In genomic region chr14:54974068-54974791, GRCm38 (mm10) we compare ENCODE assay signal across 13 mouse cellular contexts. TPM values are rescaled to one million over a fixed set of nuclear protein-coding genes. Genes with fewer than 3 reads are reported as not detected.
A peak's percentile ranks its signal among the peaks of the same experiment; 100 is the strongest.
DNase-seq lines count a peak whose midpoint lies in the region; ATAC-seq and TF ChIP-seq lines count a peak whose summit lies in the region.
"Had no signal": no experiment of that assay in that cellular context is flagged by ENCODE, and none has a peak within 500 bp of the region (broad histone marks: within the 10 kb centered on the region; RNA-seq: fewer than 3 reads in every experiment).

No protein-coding gene starts in this region.

- no peak for ATAC-seq in heart, embryonic 16.5 days (replicated peaks; ENCODE audit: extremely low read depth, insufficient read depth, low FRiP score)
- ATAC-seq in forebrain, embryonic 14.5 days = 0 out of 2 replicates have a peak, but pooled peaks have one; percentile 40
- peak; percentile 74 for ATAC-seq in hindbrain, postnatal 0 days
- ATAC-seq: liver, postnatal 0 days had no signal

- peaks cover 24% of the 10 kb centered on the region for H3K36me3 ChIP-seq in heart, embryonic 16.5 days (ENCODE audit: control insufficient read depth, insufficient read depth)
- H3K36me3 ChIP-seq in forebrain, embryonic 14.5 days (ENCODE audit: control insufficient read depth, insufficient read depth, low read length) = no peaks in the 10 kb centered on the region
- H3K36me3 ChIP-seq in hindbrain, postnatal 0 days (ENCODE audit: insufficient read depth, low read length) = no peaks in the 10 kb centered on the region
- H3K36me3 ChIP-seq: G1E had no signal

- peak overlapping the region; percentile 79 for H3K27ac ChIP-seq in heart, embryonic 16.5 days (ENCODE audit: low read length)
- peak overlapping the region; percentile 74 for H3K27ac ChIP-seq in forebrain, embryonic 14.5 days (ENCODE audit: low read depth, low read length)
- H3K27ac ChIP-seq in hindbrain, postnatal 0 days = peak overlapping the region; percentile 82

- DNase-seq in heart, postnatal 10 days = no peak
- peak; percentile 78 for DNase-seq in forebrain, embryonic 14.5 days (ENCODE audit: low spot score)
- peak; percentile 81 for DNase-seq in hindbrain, postnatal 0 days (ENCODE audit: low spot score)
- DNase-seq in retina, postnatal 1 day = peak; percentile 73
- DNase-seq in kidney, postnatal 25 days = no peak
- DNase-seq in urinary bladder, postnatal 4 days (ENCODE audit: low spot score in 2 of 2) = no peak
- DNase-seq in gastrocnemius, postnatal 14 days = no peak
- DNase-seq: adrenal gland, postnatal 25 days; kidney, adult 2 months; liver, postnatal 0 days had no signal

- H3K4me3 ChIP-seq in heart, embryonic 16.5 days (ENCODE audit: low read length) = no peak overlapping the region
- no peak overlapping the region for H3K4me3 ChIP-seq in forebrain, embryonic 14.5 days (ENCODE audit: low read depth, low read length)
- no peak overlapping the region for H3K4me3 ChIP-seq in hindbrain, postnatal 0 days (ENCODE audit: low read length)

- no peak for TF ChIP-seq CTCF in hindbrain, postnatal 0 days (IDR thresholded peaks at IDR 0.05; ENCODE audit: low read depth)

- peaks cover 17% of the 10 kb centered on the region for H3K4me1 ChIP-seq in heart, embryonic 16.5 days (ENCODE audit: control insufficient read depth, insufficient read depth, low read length)
- peaks cover 7% of the 10 kb centered on the region; the same call in 1 of the 2 replicates for H3K4me1 ChIP-seq in forebrain, embryonic 14.5 days (ENCODE audit: control insufficient read depth, insufficient read depth, low read length)
- peaks cover 6% of the 10 kb centered on the region; the same call in 1 of the 2 replicates for H3K4me1 ChIP-seq in hindbrain, postnatal 0 days (ENCODE audit: insufficient read depth, low read length)

- peak overlapping the region; percentile 40; the same call in 1 of the 2 replicates for H3K9ac ChIP-seq in heart, embryonic 16.5 days (ENCODE audit: low read length)
- H3K9ac ChIP-seq in forebrain, embryonic 14.5 days (ENCODE audit: low read length) = no peak overlapping the region
- H3K9ac ChIP-seq in hindbrain, postnatal 0 days (replicated peaks; ENCODE audit: low read length) = no peak overlapping the region
- H3K9ac ChIP-seq: liver, postnatal 0 days had no signal

- H3K9me3 ChIP-seq in heart, embryonic 16.5 days (replicated peaks; ENCODE audit: control insufficient read depth, low read length) = no peaks in the 10 kb centered on the region
- H3K9me3 ChIP-seq in forebrain, embryonic 14.5 days (replicated peaks; ENCODE audit: control insufficient read depth, low read length) = no peaks in the 10 kb centered on the region
- H3K9me3 ChIP-seq in hindbrain, postnatal 0 days (ENCODE audit: low read length) = no peaks in the 10 kb centered on the region
- H3K9me3 ChIP-seq: G1E had no signal

- no peaks in the 10 kb centered on the region for H3K27me3 ChIP-seq in heart, embryonic 16.5 days (ENCODE audit: control insufficient read depth, insufficient read depth, low read length)
- no peaks in the 10 kb centered on the region for H3K27me3 ChIP-seq in forebrain, embryonic 14.5 days (replicated peaks; ENCODE audit: control insufficient read depth, insufficient read depth, low read length)
- H3K27me3 ChIP-seq in hindbrain, postnatal 0 days (ENCODE audit: insufficient read depth, low read length) = no peaks in the 10 kb centered on the region

- intact Hi-C loops in heart, postnatal 10 days (cut with DNase I) = no loop called here
- intact Hi-C loops in gastrocnemius, postnatal 14 days (cut with DNase I; ENCODE audit: low total_unique reads) = no loop called here

- no peak overlapping the region for H3K4me2 ChIP-seq in heart, embryonic 16.5 days (ENCODE audit: low read depth, low read length)
- H3K4me2 ChIP-seq in forebrain, embryonic 14.5 days (ENCODE audit: low read length) = no peak overlapping the region
- H3K4me2 ChIP-seq in hindbrain, postnatal 0 days (ENCODE audit: low read depth, low read length) = no peak overlapping the region

- 48% methylated on average over 6 of the region's 6 CpGs for WGBS in heart, embryonic 16.5 days
- 64% methylated on average over 6 of the region's 6 CpGs for WGBS in forebrain, embryonic 14.5 days
- WGBS in hindbrain, postnatal 0 days = 54% methylated on average over 6 of the region's 6 CpGs

RNA-seq across cellular contexts. Expression of gene Gm17428, which starts 2.5 kb away (rescaled TPM):
- not detected in 2 replicates for polyA plus RNA-seq in heart, embryonic 16.5 days (2015; fragmentation: Nextera tagmentation; extraction: Ambion mirVana)
- total RNA-seq in heart, postnatal 10 days (2021) = not detected
- not detected in 2 replicates for polyA plus RNA-seq in forebrain, embryonic 14.5 days (2014; fragmentation: Nextera tagmentation; extraction: Ambion mirVana)
- total RNA-seq in hindbrain, postnatal 0 days (2014; rRNA removed) = not detected in 2 replicates
- polyA plus RNA-seq in hindbrain, postnatal 0 days (2015; fragmentation: Nextera tagmentation; extraction: Ambion mirVana) = not detected in 2 replicates
- not detected for total RNA-seq in gastrocnemius, postnatal 14 days (2021)
- total RNA-seq: adrenal gland, postnatal 25 days; G1E had no signal
- polyA plus RNA-seq: frontal cortex, adult 2 months; G1E; kidney, adult 2 months; liver, postnatal 0 days had no signal

RNA-seq across cellular contexts. Expression of gene Myh6, which starts 7.5 kb away (rescaled TPM):
- polyA plus RNA-seq in heart, embryonic 16.5 days (2015; fragmentation: Nextera tagmentation; extraction: Ambion mirVana) = 2,302 and 2,585 TPM in 2 replicates
- over 10,000 TPM; 20,580 to 20,870 TPM for total RNA-seq in heart, postnatal 10 days (2021)
- 0.91 and 1.2 TPM in 2 replicates for polyA plus RNA-seq in forebrain, embryonic 14.5 days (2014; fragmentation: Nextera tagmentation; extraction: Ambion mirVana)
- total RNA-seq in hindbrain, postnatal 0 days (2014; rRNA removed) = 0.21 and 0.32 TPM in 2 replicates
- polyA plus RNA-seq in hindbrain, postnatal 0 days (2015; fragmentation: Nextera tagmentation; extraction: Ambion mirVana) = 1.1 and 1.4 TPM in 2 replicates
- total RNA-seq in gastrocnemius, postnatal 14 days (2021) = 100 to 1,000 TPM; 121 to 213 TPM
- total RNA-seq: adrenal gland, postnatal 25 days had no signal

RNA-seq across cellular contexts. Expression of gene Myh7, which starts 20.2 kb away (rescaled TPM):
- polyA plus RNA-seq in heart, embryonic 16.5 days (2015; fragmentation: Nextera tagmentation; extraction: Ambion mirVana) = 6,075 and 6,619 TPM in 2 replicates
- 1,000 to 10,000 TPM; 1,842 to 1,858 TPM for total RNA-seq in heart, postnatal 10 days (2021)
- polyA plus RNA-seq in forebrain, embryonic 14.5 days (2014; fragmentation: Nextera tagmentation; extraction: Ambion mirVana) = 5.4 and 6.5 TPM in 2 replicates
- total RNA-seq in hindbrain, postnatal 0 days (2014; rRNA removed) = 1.3 and 2.0 TPM in 2 replicates
- 6.5 and 8.6 TPM in 2 replicates for polyA plus RNA-seq in hindbrain, postnatal 0 days (2015; fragmentation: Nextera tagmentation; extraction: Ambion mirVana)
- 1,000 to 10,000 TPM in 1 of 2 experiments, 100 to 1,000 TPM in 1; 602 to 1,083 TPM for total RNA-seq in gastrocnemius, postnatal 14 days (2021)
- total RNA-seq: adrenal gland, postnatal 25 days had no signal

RNA-seq across cellular contexts. Expression of gene Cmtm5, which starts 38.2 kb away (rescaled TPM):
- polyA plus RNA-seq in heart, embryonic 16.5 days (2015; fragmentation: Nextera tagmentation; extraction: Ambion mirVana) = 0.86 and 1.3 TPM in 2 replicates
- total RNA-seq in heart, postnatal 10 days (2021) = under 1 TPM in 1 of 2 experiments, not detected in 1; 0.91 TPM
- 2.8 and 3.5 TPM in 2 replicates for polyA plus RNA-seq in forebrain, embryonic 14.5 days (2014; fragmentation: Nextera tagmentation; extraction: Ambion mirVana)
- 62.6 and 74.1 TPM in 2 replicates for total RNA-seq in hindbrain, postnatal 0 days (2014; rRNA removed)
- 44.8 and 52.1 TPM in 2 replicates for polyA plus RNA-seq in hindbrain, postnatal 0 days (2015; fragmentation: Nextera tagmentation; extraction: Ambion mirVana)
- total RNA-seq in gastrocnemius, postnatal 14 days (2021) = 1 to 10 TPM in 1 of 2 experiments, under 1 TPM in 1; 0.71 to 3.1 TPM
- total RNA-seq: G1E had no signal
- polyA plus RNA-seq: G1E; liver, postnatal 0 days had no signal

RNA-seq across cellular contexts. Expression of gene Ngdn, which starts 41.0 kb away (rescaled TPM):
- 63.3 and 68.1 TPM in 2 replicates for polyA plus RNA-seq in heart, embryonic 16.5 days (2015; fragmentation: Nextera tagmentation; extraction: Ambion mirVana)
- total RNA-seq in heart, postnatal 10 days (2021) = 10 to 100 TPM; 30.6 to 33.9 TPM
- 64.1 and 72.0 TPM in 2 replicates for polyA plus RNA-seq in forebrain, embryonic 14.5 days (2014; fragmentation: Nextera tagmentation; extraction: Ambion mirVana)
- 16.6 and 25.4 TPM in 2 replicates for total RNA-seq in hindbrain, postnatal 0 days (2014; rRNA removed)
- polyA plus RNA-seq in hindbrain, postnatal 0 days (2015; fragmentation: Nextera tagmentation; extraction: Ambion mirVana) = 53.2 and 55.2 TPM in 2 replicates
- total RNA-seq in gastrocnemius, postnatal 14 days (2021) = 10 to 100 TPM; 17.8 to 19.0 TPM

Comparison
In these comparisons a context has a peak if more than half of its experiments do, and no peak if none do; other contexts are left out.
1. DNase-seq: peak in forebrain, embryonic 14.5 days (single experiment), hindbrain, postnatal 0 days (single experiment) and retina, postnatal 1 day (single experiment); none in heart, postnatal 10 days (0 of 2), kidney, postnatal 25 days (0 of 2), urinary bladder, postnatal 4 days (0 of 2) and gastrocnemius, postnatal 14 days (single experiment).
2. RNA of gene Myh6, which starts 7.5 kb away (total RNA-seq): 20,580 to 20,870 TPM in heart, postnatal 10 days and 121 to 213 TPM in gastrocnemius, postnatal 14 days; 0.21 to 0.32 TPM in hindbrain, postnatal 0 days; every median in the first group is over 10 times any median in the second.
3. RNA of gene Myh7, which starts 20.2 kb away (total RNA-seq): 1,842 to 1,858 TPM in heart, postnatal 10 days and 602 to 1,083 TPM in gastrocnemius, postnatal 14 days; 1.3 to 2.0 TPM in hindbrain, postnatal 0 days; every median in the first group is over 100 times any median in the second.
4. Peak in every context shown above with its lines, with median percentiles within 50 percentile points of each other: H3K27ac ChIP-seq.